Mouse (Mus musculus): ENCODE measurements around the gene 1700109H08Rik. TPM values are rescaled to one million over a fixed set of nuclear protein-coding genes. Genes with fewer than 3 reads are reported as not detected.

Gene 1700109H08Rik
- polyA plus RNA-seq, 1 experiment, result 4.5 TPM

DNA sequence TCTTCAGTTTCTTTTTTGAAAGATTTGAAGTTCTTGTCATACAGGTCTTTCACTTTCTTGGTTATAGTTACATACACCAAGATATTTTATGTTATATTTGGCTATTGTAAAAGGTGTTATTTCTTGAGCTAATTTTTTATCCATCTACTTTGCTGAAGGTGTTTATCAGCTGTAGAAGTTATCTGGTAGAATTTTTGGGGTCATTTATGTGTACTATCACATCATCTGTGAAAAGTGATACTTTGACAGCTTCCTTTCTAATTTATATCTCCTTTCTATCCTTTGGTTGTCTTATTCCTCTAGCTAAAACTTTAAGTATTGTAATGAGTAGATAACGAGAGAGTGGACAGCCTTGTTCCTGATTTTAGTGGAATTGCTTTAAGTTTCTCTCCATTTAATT is 19.9 kb upstream of the 1700109H08Rik start:
- H3K4me3 ChIP-seq (ENCODE audit: control insufficient read depth, insufficient read depth, low read length), result no peak overlapping the region
- no peak for DNase-seq
- H3K27me3 ChIP-seq (ENCODE audit: control insufficient read depth, insufficient read depth, low read length), result no peaks in the 10 kb centered on the region
- 93% methylated on average over 1 of the region's 1 CpGs for WGBS
- TF ChIP-seq CTCF (IDR thresholded peaks at IDR 0.05; ENCODE audit: borderline replicate concordance, control insufficient read depth, extremely low read depth, insufficient read depth, low read length, poor library complexity), result no peak
- no peak for TF ChIP-seq POLR2A (IDR thresholded peaks at IDR 0.05; ENCODE audit: control insufficient read depth, extremely low read depth, insufficient read depth, low read length, poor library complexity)
- no peaks in the 10 kb centered on the region for H3K4me1 ChIP-seq (replicated peaks; ENCODE audit: control insufficient read depth, insufficient read depth, low read length)
- no peak overlapping the region for H3K27ac ChIP-seq (ENCODE audit: control insufficient read depth, insufficient read depth, low read length)
- peaks cover 20% of the 10 kb centered on the region for H3K36me3 ChIP-seq (ENCODE audit: control insufficient read depth, insufficient read depth, low read length)

DNA sequence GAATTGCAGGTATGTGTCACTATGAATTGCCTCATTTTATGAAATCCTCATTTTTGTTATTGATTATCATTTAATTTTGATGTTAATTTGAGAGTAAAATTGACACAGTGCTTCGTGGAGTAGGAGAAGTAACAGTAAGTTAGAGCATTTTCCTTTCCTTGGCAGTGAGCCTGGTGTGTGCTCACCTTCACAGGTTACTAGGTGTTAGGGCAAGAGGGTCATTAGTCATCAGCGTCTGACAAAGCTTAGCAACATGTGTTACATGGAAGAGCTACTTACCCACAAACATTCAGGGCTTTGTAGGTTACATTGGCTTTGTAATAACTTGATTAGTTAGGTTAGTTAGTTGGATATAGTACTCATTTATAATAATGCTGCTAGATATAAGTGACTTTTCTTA is 17.2 kb upstream of the 1700109H08Rik start:
- 94% methylated on average over 2 of the region's 2 CpGs for WGBS
- DNase-seq, result no peak
- no peaks in the 10 kb centered on the region for H3K4me1 ChIP-seq (replicated peaks; ENCODE audit: control insufficient read depth, insufficient read depth, low read length)
- no peaks in the 10 kb centered on the region for H3K27me3 ChIP-seq (ENCODE audit: control insufficient read depth, insufficient read depth, low read length)
- TF ChIP-seq POLR2A (IDR thresholded peaks at IDR 0.05; ENCODE audit: control insufficient read depth, extremely low read depth, insufficient read depth, low read length, poor library complexity) (no peak), CTCF (IDR thresholded peaks at IDR 0.05; ENCODE audit: borderline replicate concordance, control insufficient read depth, extremely low read depth, insufficient read depth, low read length, poor library complexity) (no peak)
- peaks cover 41% of the 10 kb centered on the region for H3K36me3 ChIP-seq (ENCODE audit: control insufficient read depth, insufficient read depth, low read length)
- no peak overlapping the region for H3K27ac ChIP-seq (ENCODE audit: control insufficient read depth, insufficient read depth, low read length)
- no peak overlapping the region for H3K4me3 ChIP-seq (ENCODE audit: control insufficient read depth, insufficient read depth, low read length)

DNA sequence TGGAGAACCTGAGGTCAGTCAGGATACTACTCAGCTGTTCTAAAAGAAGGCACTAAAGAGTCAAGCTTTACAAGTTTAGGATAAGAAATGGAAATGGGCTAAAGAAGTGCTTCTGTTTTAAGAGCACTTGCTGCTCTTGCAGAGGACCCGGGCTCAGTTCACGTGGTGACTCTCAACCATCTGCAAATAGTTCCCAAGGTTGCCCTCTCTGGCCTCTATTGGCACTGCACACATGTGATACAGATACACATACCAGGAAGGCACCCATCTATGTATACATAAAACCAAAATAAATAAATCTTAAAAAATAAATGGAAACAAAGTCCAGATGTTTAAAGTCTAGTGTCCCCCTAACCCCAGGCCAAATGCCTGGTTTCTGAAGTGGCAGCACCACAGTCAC is 3.5 kb downstream of the 1700109H08Rik start:
- Histone ChIP-seq H3K36me3 (ENCODE audit: control insufficient read depth, insufficient read depth, low read length) (peaks cover 85% of the 10 kb centered on the region), H3K27ac (ENCODE audit: control insufficient read depth, insufficient read depth, low read length) (no peak overlapping the region), H3K27me3 (ENCODE audit: control insufficient read depth, insufficient read depth, low read length) (no peaks in the 10 kb centered on the region), H3K4me1 (replicated peaks; ENCODE audit: control insufficient read depth, insufficient read depth, low read length) (no peaks in the 10 kb centered on the region), H3K4me3 (ENCODE audit: control insufficient read depth, insufficient read depth, low read length) (no peak overlapping the region)
- TF ChIP-seq POLR2A (IDR thresholded peaks at IDR 0.05; ENCODE audit: control insufficient read depth, extremely low read depth, insufficient read depth, low read length, poor library complexity), result no peak
- TF ChIP-seq CTCF (IDR thresholded peaks at IDR 0.05; ENCODE audit: borderline replicate concordance, control insufficient read depth, extremely low read depth, insufficient read depth, low read length, poor library complexity), result no peak
- DNase-seq, result no peak
- WGBS, result 96% methylated on average over 2 of the region's 2 CpGs

DNA sequence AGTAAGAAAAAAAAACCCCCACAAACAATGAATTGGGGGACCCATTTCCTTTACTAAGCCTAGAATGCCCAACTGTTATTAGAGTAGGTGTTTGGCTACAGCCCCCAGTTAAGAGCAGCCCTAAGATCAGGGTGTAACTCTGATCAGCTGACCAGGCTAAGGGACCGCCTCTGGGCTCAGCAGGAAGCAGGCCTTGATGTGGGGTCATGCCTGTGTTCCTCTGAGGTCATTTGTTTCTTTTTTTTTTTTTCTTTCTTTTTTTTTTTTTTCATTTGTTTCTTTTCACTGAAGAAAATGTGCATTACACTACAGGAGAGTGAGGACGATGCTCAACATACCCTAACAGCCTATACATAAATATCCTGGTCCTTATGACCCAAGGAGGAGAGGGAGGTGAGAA is 6.6 kb downstream of the 1700109H08Rik start:
- H3K27ac ChIP-seq (ENCODE audit: control insufficient read depth, insufficient read depth, low read length), result no peak overlapping the region
- no peak for DNase-seq
- no peaks in the 10 kb centered on the region for H3K27me3 ChIP-seq (ENCODE audit: control insufficient read depth, insufficient read depth, low read length)
- WGBS, result 96% methylated on average over 2 of the region's 2 CpGs
- TF ChIP-seq CTCF (IDR thresholded peaks at IDR 0.05; ENCODE audit: borderline replicate concordance, control insufficient read depth, extremely low read depth, insufficient read depth, low read length, poor library complexity) (no peak), POLR2A (IDR thresholded peaks at IDR 0.05; ENCODE audit: control insufficient read depth, extremely low read depth, insufficient read depth, low read length, poor library complexity) (no peak)
- H3K4me1 ChIP-seq (replicated peaks; ENCODE audit: control insufficient read depth, insufficient read depth, low read length), result no peaks in the 10 kb centered on the region
- no peak overlapping the region for H3K4me3 ChIP-seq (ENCODE audit: control insufficient read depth, insufficient read depth, low read length)
- peaks cover 75% of the 10 kb centered on the region for H3K36me3 ChIP-seq (ENCODE audit: control insufficient read depth, insufficient read depth, low read length)

DNA sequence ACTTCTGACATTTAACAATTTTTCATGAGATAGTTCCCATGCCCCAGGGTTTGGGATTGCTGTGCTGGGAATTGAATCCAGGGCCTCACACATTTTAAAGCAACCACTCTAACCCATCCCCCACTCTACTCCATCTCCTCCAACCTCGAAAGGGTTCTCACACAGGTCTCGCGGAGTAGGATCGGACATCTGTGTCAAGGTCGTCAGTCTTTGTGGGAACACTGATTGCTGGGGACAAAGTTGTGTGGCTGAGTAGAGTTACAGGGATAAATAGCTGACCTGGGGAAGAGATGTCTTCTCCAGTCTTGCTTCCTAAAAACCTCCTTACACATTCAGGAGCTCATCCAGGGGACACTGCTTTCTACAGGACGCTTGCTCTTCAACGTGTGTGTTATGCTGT is 7.7 kb downstream of the 1700109H08Rik start:
- Histone ChIP-seq H3K4me1 (replicated peaks; ENCODE audit: control insufficient read depth, insufficient read depth, low read length) (no peaks in the 10 kb centered on the region), H3K4me3 (ENCODE audit: control insufficient read depth, insufficient read depth, low read length) (no peak overlapping the region), H3K27ac (ENCODE audit: control insufficient read depth, insufficient read depth, low read length) (no peak overlapping the region), H3K27me3 (ENCODE audit: control insufficient read depth, insufficient read depth, low read length) (no peaks in the 10 kb centered on the region), H3K36me3 (ENCODE audit: control insufficient read depth, insufficient read depth, low read length) (peaks cover 76% of the 10 kb centered on the region)
- TF ChIP-seq CTCF (IDR thresholded peaks at IDR 0.05; ENCODE audit: borderline replicate concordance, control insufficient read depth, extremely low read depth, insufficient read depth, low read length, poor library complexity), result no peak
- TF ChIP-seq POLR2A (IDR thresholded peaks at IDR 0.05; ENCODE audit: control insufficient read depth, extremely low read depth, insufficient read depth, low read length, poor library complexity), result no peak
- no peak for DNase-seq
- 98% methylated on average over 7 of the region's 7 CpGs for WGBS

DNA sequence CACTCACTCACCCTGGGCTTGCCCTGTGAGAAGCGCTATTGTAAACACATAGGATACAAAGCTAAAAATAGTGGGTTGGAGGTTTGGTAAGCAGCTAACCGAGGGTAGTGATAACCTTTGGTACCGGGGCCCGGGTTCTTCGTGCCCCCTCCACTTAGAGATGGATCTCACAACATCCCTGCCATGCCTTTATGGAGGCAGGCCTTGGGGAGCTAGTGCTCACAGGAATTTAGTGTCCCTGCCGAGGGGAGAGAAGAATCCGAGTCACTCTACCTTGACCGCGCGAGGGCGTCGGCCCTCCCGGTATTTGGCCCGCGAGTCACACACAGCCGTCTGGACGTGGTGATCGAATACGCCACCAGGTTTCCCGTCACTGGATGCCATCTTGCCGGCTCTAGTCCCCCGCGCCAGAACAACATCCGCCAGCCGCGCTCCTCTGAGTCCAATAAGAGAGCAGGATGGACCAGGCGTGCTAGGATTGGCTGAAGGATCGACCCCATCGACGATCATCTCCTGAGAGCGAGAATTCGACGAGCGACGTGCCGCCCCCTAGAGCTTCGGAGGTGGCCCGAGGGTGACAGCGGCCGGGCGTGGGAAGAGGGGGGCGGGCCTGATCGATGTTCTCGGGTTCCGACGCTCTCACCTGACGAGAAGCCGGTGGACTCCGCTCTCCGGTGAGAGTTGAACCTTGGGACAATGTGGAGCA is 24.5 kb downstream of the 1700109H08Rik start, which contains the start of gene Pex1:
Gene Pex1, plus strand, starts transcription at position 374 of the 706 bp plus-strand sequence.
- Histone ChIP-seq H3K4me1 (replicated peaks; ENCODE audit: control insufficient read depth, insufficient read depth, low read length) (peaks cover 4% of the 10 kb centered on the region), H3K27me3 (ENCODE audit: control insufficient read depth, insufficient read depth, low read length) (no peaks in the 10 kb centered on the region), H3K27ac (ENCODE audit: control insufficient read depth, insufficient read depth, low read length) (peak within 1 kb of the TSS; percentile 19; the same call in 1 of the 2 replicates), H3K4me3 (ENCODE audit: control insufficient read depth, insufficient read depth, low read length) (peak within 1 kb of the TSS; percentile 80), H3K36me3 (ENCODE audit: control insufficient read depth, insufficient read depth, low read length) (peaks cover 6% of the 10 kb centered on the region)
- 0 out of 2 replicates have a peak, but pooled peaks have one; percentile 50 for TF ChIP-seq POLR2A (IDR thresholded peaks at IDR 0.05; ENCODE audit: control insufficient read depth, extremely low read depth, insufficient read depth, low read length, poor library complexity)
- peak; percentile 47; the same call in 1 of the 2 replicates for TF ChIP-seq CTCF (IDR thresholded peaks at IDR 0.05; ENCODE audit: borderline replicate concordance, control insufficient read depth, extremely low read depth, insufficient read depth, low read length, poor library complexity)
- WGBS, result under 1% methylated on average over 50 of the region's 50 CpGs
- peak; percentile 96 for DNase-seq

Data from thymus, adult 2 months (tissue).